Mouse (Mus musculus) adipocyte (in vitro differentiated cells): ENCODE measurements at regions not wholly inside any gene's neighbourhood (a gene's known extent, or its start where the extent isn't known, plus 50 kb on each side); places are given as distances from the start of the nearest gene placed in this dataset.

Experiments used
- DNase-seq: peaks from one replicate; pipeline ENCODE4 v3.0.0-alpha.2; 2016; ENCODE audit warnings: low spot score

DNA sequence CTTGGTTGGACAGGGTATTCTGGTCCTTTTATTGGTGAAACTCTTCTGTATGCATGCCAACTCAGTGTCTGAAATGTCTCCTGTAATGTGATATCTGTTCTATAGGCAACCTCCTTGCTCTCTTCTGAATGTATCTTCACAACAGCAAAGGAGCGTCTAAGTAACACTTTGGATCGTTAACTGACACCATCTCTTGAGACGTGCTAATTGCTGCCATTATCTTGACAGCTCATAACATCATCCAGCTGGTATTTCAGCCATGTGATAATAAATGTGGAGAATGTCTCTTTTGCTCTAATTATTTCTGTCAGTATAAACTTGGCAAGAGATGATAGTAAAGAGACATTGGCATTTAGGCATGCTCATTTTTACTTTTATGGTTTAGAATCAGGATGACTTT is 68.8 kb upstream of the Col8a1 start:
- no peak for DNase-seq

DNA sequence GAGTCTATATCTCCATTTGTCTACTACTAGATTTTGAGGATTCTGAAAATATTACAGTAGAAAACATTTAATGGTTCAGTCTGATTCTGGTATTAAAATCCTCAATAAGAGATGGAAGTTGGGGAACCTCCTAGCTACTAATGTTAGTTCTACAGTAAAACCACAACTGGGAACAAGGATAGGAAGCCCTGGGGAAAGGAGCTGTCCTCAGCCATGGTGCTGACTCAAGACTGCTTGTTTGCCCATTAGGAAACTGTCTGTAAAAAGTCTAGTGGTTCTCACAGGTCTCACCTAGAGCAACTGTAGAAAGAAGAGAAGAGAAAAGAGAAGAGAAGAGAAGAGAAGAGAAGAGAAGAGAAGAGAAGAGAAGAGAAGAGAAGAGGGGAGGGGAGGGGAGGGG is 90.9 kb upstream of the Col8a1 start:
- DNase-seq: peak; percentile 69

DNA sequence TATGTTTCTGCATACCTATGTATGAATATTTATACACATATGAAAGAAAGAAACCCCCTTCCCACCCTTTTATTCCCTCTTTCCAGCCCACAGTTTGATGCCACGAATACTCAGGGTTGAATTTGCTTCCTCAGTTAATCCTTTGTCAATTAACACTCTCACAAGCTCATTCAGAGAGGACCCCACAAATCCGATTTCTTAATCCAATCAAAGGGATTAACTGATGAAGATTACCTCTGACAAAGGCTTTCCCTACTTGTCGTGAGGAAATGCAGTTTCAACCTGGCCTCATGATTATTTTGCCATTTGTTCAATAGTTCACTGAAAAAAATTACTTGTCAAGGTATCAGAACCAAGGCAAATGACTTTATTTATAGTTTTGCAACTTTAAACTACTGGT is 91.8 kb upstream of the Col8a1 start:
- no peak for DNase-seq

DNA sequence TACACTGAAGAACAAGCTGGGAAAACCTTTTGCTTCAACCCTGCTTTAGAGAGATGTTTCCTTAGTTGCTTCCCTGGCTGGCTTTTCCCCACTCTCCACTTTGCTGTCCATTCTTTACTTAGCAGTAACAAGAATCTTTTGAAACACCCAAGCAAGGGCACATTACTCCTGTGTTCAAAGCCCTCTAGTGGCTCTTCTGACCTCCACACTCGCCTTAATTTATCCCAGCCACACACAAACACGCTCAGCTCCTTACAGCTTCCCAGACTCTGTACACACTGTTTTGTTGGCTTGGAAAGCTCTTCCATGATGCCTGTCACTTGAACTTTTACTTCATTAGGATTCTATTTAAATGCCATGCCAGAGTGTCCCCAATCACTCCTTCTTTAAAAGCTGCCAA is 97.3 kb upstream of the Col8a1 start:
- DNase-seq: peak; percentile 58

DNA sequence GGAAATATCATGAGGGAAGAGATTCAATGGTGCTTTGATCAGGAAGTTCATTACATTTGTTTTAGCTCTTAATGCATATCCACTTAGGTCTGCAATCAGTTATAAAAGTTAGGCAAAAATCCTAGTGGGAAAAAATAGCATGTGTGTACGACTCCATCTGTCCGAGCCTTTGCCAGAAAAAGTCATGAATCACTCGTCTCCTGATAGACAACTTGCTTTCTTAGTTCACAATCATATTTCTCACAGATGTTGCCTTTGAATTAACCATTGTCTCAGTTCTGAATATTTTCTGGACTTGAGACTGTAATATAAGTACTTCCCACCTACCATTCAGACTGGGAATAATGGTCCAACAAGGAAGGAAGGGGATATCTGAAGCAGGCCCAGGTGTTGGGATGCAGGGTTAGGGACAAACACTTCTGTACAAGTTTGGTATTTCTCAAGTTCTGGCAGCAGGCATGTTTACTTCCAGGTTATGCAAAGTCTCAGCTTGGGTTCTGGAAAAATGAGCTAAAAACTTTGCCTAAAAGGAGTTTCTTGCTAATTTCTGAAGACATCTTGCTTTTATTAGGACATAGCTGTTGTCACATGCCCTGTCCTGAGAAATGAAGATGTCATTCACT is 98.4 kb upstream of the Col8a1 start:
- DNase-seq: peak; percentile 47

DNA sequence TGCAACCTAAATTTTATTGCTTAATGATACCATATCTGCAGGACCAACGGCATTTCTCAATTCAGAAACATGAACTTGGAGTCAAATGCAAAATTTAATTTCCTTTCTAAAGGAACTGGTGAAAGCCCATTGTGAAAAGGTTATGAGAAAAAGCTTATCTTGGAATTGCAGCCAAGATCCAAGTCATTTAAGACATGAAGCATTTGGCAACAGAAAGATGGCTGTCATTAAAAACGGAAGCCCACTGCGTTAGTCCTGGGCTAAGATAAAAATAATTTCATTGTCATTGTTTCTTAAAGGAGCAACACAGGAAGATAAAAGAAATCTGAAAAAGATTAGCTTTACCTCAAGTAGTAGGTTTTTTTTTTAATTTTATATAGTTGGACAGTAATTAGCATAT is 99.2 kb upstream of the Col8a1 start:
- DNase-seq: no peak

DNA sequence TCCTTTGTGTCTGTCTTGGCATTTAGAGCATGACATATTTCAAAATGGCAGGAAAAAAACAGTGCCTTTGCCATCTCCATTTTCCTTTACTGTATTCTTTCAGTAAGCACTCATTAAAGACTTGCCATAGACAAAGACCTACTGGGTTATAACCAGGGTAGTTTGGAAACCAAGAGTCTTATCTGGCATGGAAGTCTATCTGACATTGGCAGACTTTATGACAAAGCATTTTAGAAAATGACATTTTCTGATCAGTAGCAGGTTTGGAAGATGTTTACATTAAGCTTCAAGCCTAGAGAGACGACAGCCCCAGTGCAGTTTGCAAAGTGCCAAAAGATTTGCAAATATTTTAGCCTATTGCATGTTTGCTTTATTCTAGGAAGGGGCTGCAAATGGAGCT is 102.5 kb upstream of the Col8a1 start:
- DNase-seq: no peak

DNA sequence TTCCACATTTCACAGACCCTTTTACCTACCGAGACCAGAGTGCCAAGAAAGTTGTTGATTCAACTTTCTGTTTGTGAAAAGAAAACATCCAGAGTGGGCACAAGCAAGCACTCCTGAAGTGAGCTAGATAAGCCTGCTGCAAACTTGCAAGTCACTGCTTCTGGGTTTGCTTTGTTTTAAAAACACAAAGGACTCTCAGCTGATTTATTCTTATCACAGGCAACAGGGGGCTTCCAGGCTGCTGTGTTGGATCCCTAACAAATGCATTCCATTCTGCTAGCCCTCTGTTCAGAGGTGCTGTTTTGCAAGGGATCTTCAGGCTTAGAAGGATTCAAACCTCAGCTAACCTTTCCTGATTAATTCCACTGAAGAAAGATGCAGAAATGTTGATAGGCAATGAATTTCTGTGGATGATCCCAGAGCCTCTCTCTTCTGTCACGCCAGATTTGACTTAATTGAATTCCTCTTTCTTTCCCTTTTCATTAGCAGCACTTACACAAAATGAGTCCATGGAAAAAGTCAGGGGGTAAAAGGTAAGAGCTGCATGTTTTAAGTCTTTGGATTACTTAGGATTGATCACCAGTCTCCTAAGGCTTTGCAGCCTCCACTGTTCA is 103.7 kb upstream of the Col8a1 start:
- DNase-seq: peak; percentile 42

DNA sequence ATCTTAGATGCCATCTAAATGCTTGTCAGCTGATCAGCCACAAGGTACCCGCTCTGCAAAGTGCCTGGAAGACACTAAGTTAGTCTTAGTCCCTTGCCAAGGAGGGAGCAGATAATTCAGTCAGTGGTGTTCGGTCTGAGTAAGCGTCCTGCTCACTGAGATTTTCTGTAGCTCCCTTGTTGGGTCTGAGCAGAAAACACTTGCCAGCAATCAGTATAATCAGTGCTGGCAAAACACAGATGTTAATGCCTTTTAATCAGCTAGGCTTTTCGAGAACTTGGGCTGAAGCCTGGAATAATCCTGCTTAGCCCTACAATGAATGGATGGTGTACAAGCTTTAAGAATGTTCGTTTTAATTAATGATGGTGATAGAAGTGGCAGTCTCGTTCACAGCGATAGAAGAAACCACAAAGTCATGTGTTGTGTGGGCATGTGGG is 104.2 kb upstream of the Col8a1 start:
- no peak for DNase-seq

DNA sequence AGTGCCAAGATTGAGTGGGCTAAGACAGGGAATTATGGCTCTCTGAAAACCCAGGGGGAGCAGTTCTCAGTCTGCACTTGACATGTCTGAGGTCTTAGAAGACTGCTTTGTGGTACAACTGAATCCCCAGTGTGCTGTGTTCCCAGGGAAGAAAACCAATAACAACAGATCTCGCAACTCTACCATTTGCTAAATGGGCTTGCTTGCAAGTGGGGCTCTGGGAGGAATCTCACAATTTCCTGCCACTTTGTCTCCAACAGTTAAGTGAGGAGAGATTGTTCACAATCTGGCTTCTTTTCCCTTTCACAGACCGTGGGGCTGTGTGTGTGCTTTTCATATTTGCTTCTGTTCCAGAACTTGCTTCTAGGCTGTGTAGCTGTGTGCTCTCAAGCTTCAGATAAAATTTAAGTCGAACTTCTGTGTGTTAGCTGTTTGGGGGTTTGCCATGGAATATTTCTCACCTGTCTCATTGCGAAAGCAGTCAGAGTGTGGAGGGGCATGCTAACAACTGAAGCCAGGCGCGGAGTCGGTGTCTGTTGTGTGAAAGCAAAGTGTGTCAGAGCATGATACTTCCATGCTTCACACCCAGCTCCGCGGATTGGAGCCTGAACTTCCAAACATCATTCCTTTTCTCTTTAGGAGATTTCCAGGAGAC is 108.8 kb upstream of the Col8a1 start:
- peak; percentile 30 for DNase-seq

DNA sequence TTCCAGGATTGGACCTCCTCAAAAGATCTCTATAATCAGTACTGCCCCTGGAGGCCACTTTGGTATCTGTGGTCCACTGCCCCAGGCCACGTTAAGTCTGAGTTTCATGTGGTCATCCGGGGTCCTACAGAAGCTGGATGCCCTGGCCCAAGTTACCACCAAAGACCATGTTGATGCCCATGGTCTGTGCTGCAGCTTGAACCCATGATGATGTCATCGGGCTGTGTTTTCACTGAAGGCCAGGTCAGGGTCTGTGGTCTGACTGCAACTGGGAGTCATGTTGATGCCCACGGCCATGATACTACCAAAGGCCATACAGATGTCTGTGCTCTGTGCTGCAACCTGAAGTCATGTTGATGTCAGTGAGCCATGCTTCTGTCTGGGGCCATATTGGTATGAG is 122.3 kb upstream of the Col8a1 start:
- DNase-seq: no peak

DNA sequence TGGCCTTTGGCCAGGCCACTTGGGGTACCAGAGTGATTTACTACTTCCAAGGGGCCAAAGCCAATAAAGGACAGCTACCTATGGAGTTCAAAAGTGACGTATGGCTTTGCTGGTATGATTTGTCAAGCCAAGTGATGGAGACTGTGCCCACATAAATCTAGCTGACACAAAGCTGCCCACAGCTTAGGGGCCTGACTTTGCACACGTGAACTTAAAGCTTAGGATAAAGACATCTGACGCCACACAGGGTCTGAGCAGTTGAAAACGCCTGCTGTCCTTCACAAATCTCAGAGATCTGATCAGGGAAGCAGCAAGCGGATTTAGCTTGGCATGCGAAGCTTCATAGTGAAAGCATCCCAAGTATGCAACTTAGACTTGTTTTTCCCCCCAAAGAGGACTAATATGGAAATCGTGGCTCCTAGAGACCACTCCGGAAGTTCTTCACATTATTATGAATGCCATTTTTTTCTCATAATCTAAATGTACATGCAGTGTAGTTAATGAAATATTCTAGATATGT is 127.1 kb upstream of the Col8a1 start:
- no peak for DNase-seq

DNA sequence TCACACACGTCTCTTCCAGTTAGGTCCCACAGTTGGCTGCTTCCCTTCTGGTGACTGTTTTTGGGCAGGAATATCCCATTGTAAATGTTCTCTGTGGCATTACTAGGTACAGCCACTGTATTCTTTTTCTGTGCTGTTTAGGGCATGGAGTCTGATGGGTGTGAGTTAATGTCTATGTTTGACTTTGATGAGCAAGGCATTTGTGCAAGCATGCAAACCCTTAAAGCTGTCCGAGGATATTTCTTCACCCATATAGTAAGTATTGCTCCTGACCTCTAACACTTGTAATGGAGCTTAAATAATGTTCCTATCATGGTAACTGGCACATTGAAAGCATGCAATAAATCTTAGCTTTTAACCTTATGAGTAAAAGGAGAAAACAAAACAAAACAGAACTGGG is 133.6 kb upstream of the Col8a1 start:
- peak; percentile 27 for DNase-seq

DNA sequence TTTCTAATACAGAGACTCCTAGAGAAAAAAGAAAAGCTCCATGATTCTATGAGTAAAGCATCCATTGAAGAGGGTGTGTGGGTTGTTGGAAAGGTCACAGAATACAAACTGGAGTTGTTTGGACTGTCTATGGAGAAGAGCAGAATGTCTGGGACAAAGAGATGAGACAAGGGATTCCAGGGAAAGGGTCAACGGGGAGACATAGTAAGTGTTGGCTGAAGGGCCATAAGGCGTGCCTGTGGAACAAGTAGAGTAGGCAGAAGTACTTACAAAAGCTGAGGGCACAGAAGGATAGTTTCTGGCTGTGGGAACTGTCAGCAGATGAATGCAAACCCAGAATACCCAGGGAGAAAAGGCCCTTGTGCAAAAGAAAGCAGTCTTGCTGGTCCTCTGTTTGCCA is 134.0 kb upstream of the Col8a1 start:
- peak; percentile 49 for DNase-seq

DNA sequence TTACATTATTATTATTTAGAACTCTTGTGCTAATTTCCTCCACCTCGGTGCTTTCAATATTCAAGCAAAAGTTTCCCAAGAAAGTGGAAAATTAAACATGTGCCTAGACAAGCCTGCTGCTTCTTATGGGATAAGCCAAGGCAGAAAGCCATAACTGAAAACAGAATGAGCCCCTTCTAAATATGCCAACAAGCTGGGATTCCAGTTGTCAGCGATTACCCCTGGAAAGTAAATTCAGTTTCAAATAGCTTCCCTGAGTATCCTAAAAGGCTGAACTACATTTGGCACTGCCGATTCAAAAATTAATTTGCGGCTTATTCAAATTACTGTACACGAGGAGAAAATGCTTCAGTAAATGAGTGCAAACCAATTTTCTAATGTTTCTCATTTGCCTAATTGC is 135.6 kb upstream of the Col8a1 start:
- DNase-seq: no peak

DNA sequence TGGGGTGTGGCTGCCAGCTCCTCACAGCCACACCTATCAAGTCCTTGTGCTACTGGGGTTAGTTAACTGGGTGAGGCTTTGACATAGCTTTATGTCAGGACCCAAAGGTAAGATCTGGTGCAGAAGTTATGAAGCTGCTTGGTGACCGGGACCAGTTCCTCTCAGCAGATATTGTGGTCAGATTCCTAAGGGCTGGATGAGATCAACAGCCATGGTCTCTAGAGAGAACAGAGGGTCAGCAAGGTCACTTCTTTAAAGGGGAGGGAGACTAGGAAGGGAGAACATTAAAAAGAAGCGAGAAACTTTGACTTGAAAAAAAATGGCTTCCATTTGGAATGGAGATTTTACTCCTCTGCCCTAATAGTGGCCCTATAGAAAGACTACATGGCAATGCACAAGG is 138.6 kb upstream of the Col8a1 start:
- DNase-seq: no peak

DNA sequence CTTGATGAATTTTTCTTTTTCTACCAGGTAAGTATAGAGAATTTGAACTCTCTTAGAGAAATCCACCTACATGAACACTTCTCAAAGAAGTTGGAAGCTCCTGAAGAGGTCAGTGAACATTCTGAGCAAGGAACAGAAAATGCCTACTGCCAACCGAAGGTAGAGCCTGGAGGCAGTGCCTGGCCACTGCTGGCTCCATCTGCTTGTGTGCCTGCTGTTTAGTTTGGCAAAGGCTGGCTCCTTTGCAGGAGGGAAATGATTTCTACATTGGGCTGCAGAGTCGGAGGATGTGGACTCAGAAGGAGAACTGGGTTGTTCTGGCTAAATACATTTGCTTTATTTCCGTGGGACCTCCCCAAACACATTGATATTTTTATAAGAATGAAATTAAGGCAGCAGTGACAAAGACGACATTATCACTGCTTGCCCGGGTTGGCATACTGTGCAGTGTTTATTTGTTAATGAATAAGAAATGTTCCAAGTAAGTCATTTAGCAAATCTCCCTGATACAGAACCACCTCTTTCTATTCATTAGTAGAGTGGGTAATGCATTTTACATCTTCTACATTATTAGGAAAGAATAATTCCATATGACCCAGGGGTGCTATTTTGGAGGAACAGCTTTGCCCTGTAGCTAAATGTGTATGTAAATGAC is 139.3 kb upstream of the Col8a1 start:
- DNase-seq: peak; percentile 46

DNA sequence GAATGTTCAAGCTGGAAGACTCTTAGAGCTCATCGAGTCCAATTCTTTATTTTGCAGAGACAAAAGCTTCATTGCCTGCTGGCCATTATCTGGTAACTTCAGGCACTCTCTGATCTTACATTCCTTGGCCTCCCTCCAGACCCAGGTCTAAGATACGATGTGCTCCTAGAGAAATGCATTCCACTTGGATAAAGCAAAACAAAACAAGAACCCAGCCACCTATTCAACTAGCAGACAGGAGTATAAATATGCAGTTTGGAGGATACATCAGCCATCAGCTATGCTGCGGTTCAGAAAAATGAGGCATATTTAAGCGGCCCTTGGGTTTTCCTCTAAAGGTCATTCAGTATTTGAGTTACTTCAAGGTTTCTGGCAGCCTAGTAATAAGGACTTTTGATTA is 146.5 kb upstream of the Col8a1 start:
- DNase-seq: no peak

DNA sequence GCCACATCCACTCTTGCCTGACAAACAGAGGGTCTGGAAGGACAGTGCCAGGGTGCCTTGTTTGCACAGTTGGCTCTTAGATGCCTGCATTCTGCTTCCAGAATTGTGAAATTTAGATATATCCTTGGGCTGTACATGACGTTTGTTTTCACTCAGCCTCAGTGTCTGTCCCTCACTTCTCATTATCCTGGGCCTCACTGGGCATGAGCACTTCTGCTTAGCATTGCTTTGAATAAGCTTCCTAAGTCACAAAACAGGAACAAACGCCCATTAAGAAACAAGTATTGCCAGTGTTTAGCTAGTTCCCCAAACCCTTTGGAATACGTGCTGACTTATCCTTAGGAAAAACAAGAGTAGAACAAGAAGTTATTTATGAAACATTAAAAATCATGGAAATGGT is 148.0 kb upstream of the Col8a1 start:
- peak; percentile 30 for DNase-seq

DNA sequence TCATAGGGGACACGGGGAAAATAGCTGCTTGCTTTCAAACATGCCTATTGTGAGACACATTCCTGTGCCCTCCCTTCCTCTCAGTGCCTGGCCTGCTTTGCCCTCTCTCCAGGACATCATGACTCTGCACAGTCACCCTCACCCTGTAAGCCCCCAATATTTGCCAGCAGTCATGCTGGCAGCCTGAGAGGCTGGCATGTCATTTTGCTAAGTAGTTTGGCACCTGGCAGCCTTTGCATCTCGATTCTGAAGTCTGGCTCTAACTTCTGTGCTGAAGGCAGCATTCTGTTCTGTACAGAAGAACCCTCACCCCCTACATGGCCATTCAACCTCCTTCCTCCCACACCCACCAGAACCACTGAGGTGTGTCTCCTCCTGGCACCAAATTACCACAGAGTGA is 157.5 kb upstream of the Col8a1 start:
- DNase-seq: no peak

DNA sequence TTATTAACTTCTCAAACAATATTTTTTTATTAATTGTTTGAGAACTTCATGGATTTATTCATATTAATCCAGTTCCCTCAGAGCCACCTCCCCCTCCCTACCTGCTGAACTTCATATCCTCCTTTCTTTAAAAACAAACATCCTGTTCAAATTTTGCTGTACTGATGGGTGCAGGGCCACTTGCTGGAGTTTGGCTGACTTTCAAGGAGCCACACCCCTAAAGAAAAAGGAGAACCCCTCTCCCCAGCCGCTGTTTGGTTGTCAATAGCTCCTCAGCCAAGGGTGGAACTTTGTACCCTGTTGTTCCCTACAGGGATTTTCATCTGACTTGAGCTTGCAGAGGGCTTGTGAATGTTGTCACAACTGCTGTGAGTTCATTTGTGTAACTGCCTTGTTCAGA is 160.0 kb upstream of the Col8a1 start:
- DNase-seq: no peak

DNA sequence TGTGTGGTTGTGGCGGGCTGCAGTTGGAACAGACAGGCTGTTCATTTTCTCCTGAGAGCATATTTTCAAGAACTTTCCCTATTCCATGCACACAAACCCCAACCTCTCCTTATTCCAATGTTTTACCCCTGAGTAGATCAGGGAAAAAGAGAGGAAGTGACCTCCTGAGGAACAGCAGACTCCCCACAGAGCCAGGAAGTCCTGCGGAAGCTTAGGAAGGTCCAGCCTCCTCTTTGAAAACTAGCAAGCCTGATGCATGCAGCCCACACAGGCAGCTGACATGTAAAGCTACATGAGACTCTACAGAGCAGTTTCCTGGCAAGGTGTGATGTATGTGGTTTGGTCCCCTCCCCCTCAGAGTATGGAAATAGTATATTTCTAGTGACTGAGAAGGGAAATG is 160.9 kb upstream of the Col8a1 start:
- no peak for DNase-seq
